Mouse (Mus musculus) frontal cortex, postnatal 36 days (tissue): ENCODE results near the gene Gypa.

ENCODE experiments used
- DNase-seq, 2 experiments: peaks; one replicate each; pipeline ENCODE4 v3.0.0; 2022; ENCODE audit warnings: low spot score in 2 of 2

Gene Gypa

GRCm38 (mm10) chr8:80541836-80542235 lies 48.3 kb downstream of the Gypa start:
- DNase-seq: no peak

GRCm38 (mm10) chr8:80550436-80550835 lies 56.9 kb downstream of the Gypa start:
- DNase-seq: peak in 1 of 2 experiments; percentile 6

- DNase-seq: no peak
These were observed 57.7 kb downstream of the Gypa start for GRCm38 (mm10) chr8:80551303-80551702.

GRCm38 (mm10) chr8:80554991-80555390 lies 61.4 kb downstream of the Gypa start:
- no peak for DNase-seq
